Comparison of ENCODE assay signal across 8 mouse cellular contexts in genomic region chr17:35201787-35202186, GRCm38 (mm10). TPM values are rescaled to one million over a fixed set of nuclear protein-coding genes. Genes with fewer than 3 reads are reported as not detected.
A peak's percentile ranks its signal among the peaks of the same experiment; 100 is the strongest.
DNase-seq lines count a peak whose midpoint lies in the region; ATAC-seq and TF ChIP-seq lines count a peak whose summit lies in the region.

Gene Tnf (minus strand): TSS chr17:35202007.

- no peaks in the 10 kb centered on the region for H3K27me3 ChIP-seq in myocyte (ENCODE audit: control insufficient read depth, insufficient read depth, insufficient read length)
- H3K27me3 ChIP-seq in midbrain, embryonic 14.5 days (ENCODE audit: control insufficient read depth, insufficient read depth, low read length): peaks cover 6% of the 10 kb centered on the region; the same call in 1 of the 2 replicates

- no peak for TF ChIP-seq POLR2A in myocyte (IDR thresholded peaks at IDR 0.05; ENCODE audit: insufficient read length, low read depth)

- H3ac ChIP-seq in myocyte (ENCODE audit: control insufficient read depth, insufficient read length): no peak within 1 kb of the TSS

- peak within 1 kb of the TSS; percentile 12 for H3K4me2 ChIP-seq in myocyte (ENCODE audit: low read depth)
- no peak within 1 kb of the TSS for H3K4me2 ChIP-seq in midbrain, embryonic 14.5 days (ENCODE audit: low read length)

- WGBS in midbrain, embryonic 14.5 days: 51% methylated on average over 13 of the region's 13 CpGs

- H3K36me3 ChIP-seq in myocyte (ENCODE audit: control insufficient read depth, insufficient read depth): no peaks in the 10 kb centered on the region
- H3K36me3 ChIP-seq in midbrain, embryonic 14.5 days (ENCODE audit: control insufficient read depth, insufficient read depth, low read length): no peaks in the 10 kb centered on the region

- H3K9me3 ChIP-seq in midbrain, embryonic 14.5 days (ENCODE audit: control insufficient read depth, low read length): no peaks in the 10 kb centered on the region

- H3K27ac ChIP-seq in midbrain, embryonic 14.5 days (replicated peaks; ENCODE audit: low read depth, low read length): no peak within 1 kb of the TSS

- H3K9ac ChIP-seq in midbrain, embryonic 14.5 days (replicated peaks; ENCODE audit: low read length): no peak within 1 kb of the TSS

- intact Hi-C loops in left cerebral cortex, postnatal 25 days (cut with DNase I): no loop called here

- H3K4me3 ChIP-seq in myocyte: no peak within 1 kb of the TSS
- H3K4me3 ChIP-seq in midbrain, embryonic 14.5 days (replicated peaks; ENCODE audit: low read depth, low read length): no peak within 1 kb of the TSS

- no peaks in the 10 kb centered on the region for H3K79me2 ChIP-seq in myocyte (ENCODE audit: control insufficient read depth, insufficient read depth)

- no peak for ATAC-seq in midbrain, embryonic 14.5 days (ENCODE audit: low FRiP score, low TSS enrichment)

- H3K4me1 ChIP-seq in midbrain, embryonic 14.5 days (ENCODE audit: control insufficient read depth, insufficient read depth, low read length): no peaks in the 10 kb centered on the region

- DNase-seq in adrenal gland, adult 18-20 months (ENCODE audit: low spot score in 2 of 2): peak; percentile 38 to 52
- DNase-seq in adrenal gland, adult 8-10 months: no peak
- DNase-seq in gastrocnemius, postnatal 25 days: peak; percentile 61
- peak; percentile 36 to 66 for DNase-seq in kidney, postnatal 36 days
- DNase-seq in left cerebral cortex, postnatal 25 days (ENCODE audit: low spot score in 2 of 2): no peak
- no peak for DNase-seq in layer of hippocampus, postnatal 36 days
- DNase-seq in midbrain, embryonic 14.5 days: no peak

TF ChIP-seq in myocyte, 11 proteins besides CTCF, POLR2A, EP300 and RAD21:
- TF ChIP-seq REST (IDR thresholded peaks at IDR 0.05; ENCODE audit: insufficient read depth, insufficient read length) (no peak), SRF (IDR thresholded peaks at IDR 0.05; ENCODE audit: control insufficient read depth, insufficient read length, low read depth) (no peak), MYOD1 (IDR thresholded peaks at IDR 0.05; ENCODE audit: control insufficient read depth in 1 of 3, insufficient read length in 2 of 3, low read depth in 2 of 3) (no peak), E2F4 (IDR thresholded peaks at IDR 0.05; ENCODE audit: insufficient read depth) (no peak), TCF12 (IDR thresholded peaks at IDR 0.05; ENCODE audit: insufficient read depth, poor library complexity, severe bottlenecking) (no peak), USF1 (IDR thresholded peaks at IDR 0.05; ENCODE audit: low read depth) (no peak), TCF3 (IDR thresholded peaks at IDR 0.05; ENCODE audit: insufficient read length, low read depth) (no peak), CEBPB (IDR thresholded peaks at IDR 0.05; ENCODE audit: insufficient read depth, poor library complexity, severe bottlenecking) (no peak), MYOG (IDR thresholded peaks at IDR 0.05; ENCODE audit: control insufficient read depth in 1 of 3, insufficient read depth in 1 of 3, insufficient read length in 2 of 3, low read depth in 2 of 3) (no peak), MAX (IDR thresholded peaks at IDR 0.05; ENCODE audit: low read depth) (no peak), POLR2AphosphoS2 (IDR thresholded peaks at IDR 0.05; ENCODE audit: insufficient read length, low read depth) (no peak)

RNA-seq across cellular contexts. Expression of gene Tnf, which starts in this region (rescaled TPM):
- total RNA-seq in adrenal gland, adult 18-20 months (2021): under 1 TPM; 0.36 to 0.83 TPM
- total RNA-seq in adrenal gland, adult 8-10 months (2022): 1 to 10 TPM in 2 of 4 experiments, under 1 TPM in 2; 0.56 to 2.2 (median 0.89) TPM
- under 1 TPM in 1 of 2 experiments, not detected in 1; 0.18 TPM for total RNA-seq in gastrocnemius, postnatal 25 days (2021)
- polyA plus RNA-seq in myocyte (2012; fragmentation: generic; extraction: Trizol): 0.05 TPM
- not detected for total RNA-seq in left cerebral cortex, postnatal 25 days (2021)
- not detected for total RNA-seq in layer of hippocampus, postnatal 36 days (2021)
- not detected in 2 replicates for polyA plus RNA-seq in midbrain, embryonic 14.5 days (2014; fragmentation: Nextera tagmentation; extraction: Ambion mirVana)

Comparison
In these comparisons a context has a peak if more than half of its experiments do, and no peak if none do; other contexts are left out.
1. Peak in DNase-seq in adrenal gland, adult 18-20 months; RNA of the gene not detected or under 1 TPM.
2. Peak in DNase-seq in gastrocnemius, postnatal 25 days; RNA of the gene not detected or under 1 TPM.
3. DNase-seq: peak in kidney, postnatal 36 days (2 of 2); none in adrenal gland, adult 8-10 months (single experiment), left cerebral cortex, postnatal 25 days (0 of 2), layer of hippocampus, postnatal 36 days (0 of 2) and midbrain, embryonic 14.5 days (single experiment).